Mouse (Mus musculus): ENCODE measurements around the gene Tspear. TPM values are rescaled to one million over a fixed set of nuclear protein-coding genes. Genes with fewer than 3 reads are reported as not detected.

Gene Tspear
- polyA plus RNA-seq, 1 experiment from 2014 or later, result 0.12 TPM

- Histone ChIP-seq H3K27ac (ENCODE audit: low read length) (no peak overlapping the region), H3K4me3 (ENCODE audit: low read depth, low read length) (peak overlapping the region; percentile 55), H3K36me3 (ENCODE audit: insufficient read depth, low read length) (no peaks in the 10 kb centered on the region), H3K4me2 (replicated peaks; ENCODE audit: low read depth, low read length) (peak overlapping the region; percentile 92), H3K9me3 (ENCODE audit: low read length) (no peaks in the 10 kb centered on the region), H3K27me3 (replicated peaks; ENCODE audit: insufficient read depth, low read length) (no peaks in the 10 kb centered on the region), H3K9ac (replicated peaks; ENCODE audit: low read depth) (peak overlapping the region; percentile 43; the same call in 1 of the 2 replicates), H3K4me1 (ENCODE audit: insufficient read depth, low read depth, low read length) (no peaks in the 10 kb centered on the region)
- no peak for TF ChIP-seq EP300 (IDR thresholded peaks at IDR 0.05)
- no peak for TF ChIP-seq CTCF (IDR thresholded peaks at IDR 0.05)
- peak; percentile 17 for ATAC-seq
- peak; percentile 39 for DNase-seq (ENCODE audit: low spot score)
- WGBS, result 3% methylated on average over 14 of the region's 14 CpGs
Measured at GRCm38 (mm10) chr10:77901871-77902210, 215.5 kb downstream of the Tspear start.

- DNase-seq (ENCODE audit: low spot score), result peak; percentile 66
- Histone ChIP-seq H3K9me3 (ENCODE audit: low read length) (no peaks in the 10 kb centered on the region), H3K27me3 (replicated peaks; ENCODE audit: insufficient read depth, low read length) (no peaks in the 10 kb centered on the region), H3K4me2 (replicated peaks; ENCODE audit: low read depth, low read length) (peak within 1 kb of the TSS; percentile 92), H3K4me3 (ENCODE audit: low read depth, low read length) (peak within 1 kb of the TSS; percentile 55), H3K4me1 (ENCODE audit: insufficient read depth, low read depth, low read length) (no peaks in the 10 kb centered on the region), H3K27ac (ENCODE audit: low read length) (no peak within 1 kb of the TSS), H3K9ac (replicated peaks; ENCODE audit: low read depth) (peak within 1 kb of the TSS; percentile 43; the same call in 1 of the 2 replicates), H3K36me3 (ENCODE audit: insufficient read depth, low read length) (no peaks in the 10 kb centered on the region)
- 0% methylated on average over 38 of the region's 46 CpGs for whole genome bisulfite sequencing
- peak; percentile 84 for ATAC-seq
- peak; percentile 56 for TF ChIP-seq CTCF (IDR thresholded peaks at IDR 0.05)
- TF ChIP-seq EP300 (IDR thresholded peaks at IDR 0.05), result no peak
Measured at GRCm38 (mm10) chr10:77902211-77902893, 216.0 kb downstream of the Tspear start, which contains the start of gene Lrrc3. Lrrc3 (minus strand) TSS chr10:77902536.

GRCm38 (mm10) chr10:77902894-77903715 lies 216.7 kb downstream of the Tspear start:
- Histone ChIP-seq H3K9me3 (ENCODE audit: low read length) (no peaks in the 10 kb centered on the region), H3K9ac (replicated peaks; ENCODE audit: low read depth) (no peak overlapping the region)
- 4% methylated on average over 34 of the region's 35 CpGs for WGBS

GRCm38 (mm10) chr10:77912605-77913004 lies 226.2 kb downstream of the Tspear start:
- Histone ChIP-seq H3K9me3 (ENCODE audit: low read length) (no peaks in the 10 kb centered on the region), H3K27me3 (replicated peaks; ENCODE audit: insufficient read depth, low read length) (no peaks in the 10 kb centered on the region), H3K4me2 (replicated peaks; ENCODE audit: low read depth, low read length) (no peak overlapping the region), H3K9ac (replicated peaks; ENCODE audit: low read depth) (no peak overlapping the region), H3K27ac (ENCODE audit: low read length) (no peak overlapping the region), H3K4me1 (ENCODE audit: insufficient read depth, low read depth, low read length) (no peaks in the 10 kb centered on the region), H3K36me3 (ENCODE audit: insufficient read depth, low read length) (no peaks in the 10 kb centered on the region), H3K4me3 (ENCODE audit: low read depth, low read length) (no peak overlapping the region)
- ATAC-seq (no peak), DNase-seq (ENCODE audit: low spot score) (no peak)
- 65% methylated on average over 7 of the region's 7 CpGs for WGBS
- TF ChIP-seq CTCF (IDR thresholded peaks at IDR 0.05), result no peak
- TF ChIP-seq EP300 (IDR thresholded peaks at IDR 0.05), result no peak

More at GRCm38 (mm10) chr10:77902894-77903715, 216.7 kb downstream of the Tspear start:
- H3K4me1 ChIP-seq (ENCODE audit: insufficient read depth, low read depth, low read length), result no peaks in the 10 kb centered on the region
- peak overlapping the region; percentile 92 for H3K4me2 ChIP-seq (replicated peaks; ENCODE audit: low read depth, low read length)
- H3K36me3 ChIP-seq (ENCODE audit: insufficient read depth, low read length), result no peaks in the 10 kb centered on the region
- DNase-seq (ENCODE audit: low spot score) (peak; percentile 72), ATAC-seq (peak; percentile 84)
- H3K27me3 ChIP-seq (replicated peaks; ENCODE audit: insufficient read depth, low read length), result no peaks in the 10 kb centered on the region
- H3K4me3 ChIP-seq (ENCODE audit: low read depth, low read length), result peak overlapping the region; percentile 55
- no peak for TF ChIP-seq CTCF (IDR thresholded peaks at IDR 0.05)
- TF ChIP-seq EP300 (IDR thresholded peaks at IDR 0.05), result no peak
- H3K27ac ChIP-seq (ENCODE audit: low read length), result no peak overlapping the region

- H3K27ac ChIP-seq (ENCODE audit: low read length), result no peak overlapping the region
- no peak for TF ChIP-seq CTCF (IDR thresholded peaks at IDR 0.05)
- no peak for TF ChIP-seq EP300 (IDR thresholded peaks at IDR 0.05)
- ATAC-seq (no peak), DNase-seq (ENCODE audit: low spot score) (no peak)
- no peaks in the 10 kb centered on the region for H3K27me3 ChIP-seq (replicated peaks; ENCODE audit: insufficient read depth, low read length)
- no peak overlapping the region for H3K9ac ChIP-seq (replicated peaks; ENCODE audit: low read depth)
- no peaks in the 10 kb centered on the region for H3K9me3 ChIP-seq (ENCODE audit: low read length)
- no peaks in the 10 kb centered on the region for H3K36me3 ChIP-seq (ENCODE audit: insufficient read depth, low read length)
- H3K4me2 ChIP-seq (replicated peaks; ENCODE audit: low read depth, low read length), result no peak overlapping the region
- H3K4me1 ChIP-seq (ENCODE audit: insufficient read depth, low read depth, low read length), result no peaks in the 10 kb centered on the region
- no peak overlapping the region for H3K4me3 ChIP-seq (ENCODE audit: low read depth, low read length)
- 65% methylated on average over 4 of the region's 4 CpGs for WGBS
Measured at GRCm38 (mm10) chr10:77913292-77913691, 226.9 kb downstream of the Tspear start.

- TF ChIP-seq CTCF (IDR thresholded peaks at IDR 0.05) (peak; percentile 87), EP300 (IDR thresholded peaks at IDR 0.05) (no peak)
- Histone ChIP-seq H3K27me3 (replicated peaks; ENCODE audit: insufficient read depth, low read length) (no peaks in the 10 kb centered on the region), H3K4me3 (ENCODE audit: low read depth, low read length) (no peak overlapping the region), H3K36me3 (ENCODE audit: insufficient read depth, low read length) (no peaks in the 10 kb centered on the region), H3K9me3 (ENCODE audit: low read length) (no peaks in the 10 kb centered on the region), H3K9ac (replicated peaks; ENCODE audit: low read depth) (no peak overlapping the region), H3K4me1 (ENCODE audit: insufficient read depth, low read depth, low read length) (no peaks in the 10 kb centered on the region), H3K27ac (ENCODE audit: low read length) (no peak overlapping the region), H3K4me2 (replicated peaks; ENCODE audit: low read depth, low read length) (no peak overlapping the region)
- no peak for ATAC-seq
- peak; percentile 21 for DNase-seq (ENCODE audit: low spot score)
- 64% methylated on average over 8 of the region's 8 CpGs for WGBS
Measured at GRCm38 (mm10) chr10:77916636-77917335, 230.4 kb downstream of the Tspear start.
